Mouse (Mus musculus) liver, adult 2 months (tissue): ENCODE data around the gene Gm28308. TPM values are rescaled to one million over a fixed set of nuclear protein-coding genes. Genes with fewer than 3 reads are reported as not detected.

Source experiments
- DNase-seq: peaks from one replicate; pipeline ENCODE4 v3.0.0-alpha.2; 2011; ENCODE audit warnings: low read depth, low spot score; ENCODE audit errors: extremely low read depth
- H3K27ac ChIP-seq: fragments of 200-500 bp; replicated peaks from 2 replicates; pipeline ENCODE4 v1.5.1; 2012; ENCODE audit warnings: low read depth, mild to moderate bottlenecking, control low read depth, inconsistent platforms, low read length; ENCODE audit not compliant: insufficient read depth
- H3K27me3 ChIP-seq: fragments of 200-500 bp; 2 replicates; pipeline ENCODE4 v1.6.1; 2012; ENCODE audit warnings: mild to moderate bottlenecking, moderate library complexity, low read length, inconsistent platforms; ENCODE audit not compliant: control insufficient read depth, insufficient read depth
- H3K36me3 ChIP-seq: fragments of 200-500 bp; 2 replicates; pipeline ENCODE4 v1.6.1; 2012; ENCODE audit warnings: low read length, inconsistent platforms; ENCODE audit not compliant: control insufficient read depth, insufficient read depth
- H3K4me1 ChIP-seq: fragments of 200-500 bp; 2 replicates; pipeline ENCODE4 v1.6.1; 2011; ENCODE audit warnings: low read length; ENCODE audit not compliant: control insufficient read depth, insufficient read depth
- H3K4me3 ChIP-seq: fragments of 200-500 bp; 2 replicates; pipeline ENCODE4 v1.5.1; 2011; ENCODE audit warnings: low read depth, mild to moderate bottlenecking, control low read depth, low read length, moderate library complexity; ENCODE audit not compliant: insufficient read depth
- H3K79me2 ChIP-seq: fragments of 200-500 bp; 2 replicates; pipeline ENCODE4 v1.6.1; 2012; ENCODE audit warnings: inconsistent platforms, mild to moderate bottlenecking, low read length, moderate library complexity; ENCODE audit not compliant: control insufficient read depth, insufficient read depth
- H3K9ac ChIP-seq: fragments of 200-500 bp; 2 replicates; pipeline ENCODE4 v1.6.1; 2012; ENCODE audit warnings: low read depth, mild to moderate bottlenecking, control low read depth, inconsistent platforms, low read length
- CTCF ChIP-seq: fragments of 200-500 bp; IDR thresholded peaks from 2 replicates; pipeline ENCODE4 v1.5.1; 2011; ENCODE audit warnings: low read depth, low read length, control low read depth
- POLR2A ChIP-seq: fragments of 200-500 bp; IDR thresholded peaks from 2 replicates; pipeline ENCODE4 v1.6.1; 2011; ENCODE audit warnings: low read length, control low read depth; ENCODE audit not compliant: insufficient read depth; ENCODE audit errors: extremely low read depth
- WGBS: fragments of 180-500 bp; shearing (Covaris S2); methylation state at CpG from one replicate; pipeline ENCODE4 v1.1.7; 2018; 5-methylcytosine and 5-hydroxymethylcytosine counted together
- polyA plus RNA-seq: library from polyadenylated mRNA; depleted of rRNA; stranded (reverse); fragments of >200 nt; gene quantifications from 2 replicates; pipeline ENCODE4 v1.2.3, GENCODE M21; 2012
- total RNA-seq: library from RNA; depleted of rRNA; stranded (reverse); fragments of >200 nt; gene quantifications from 2 replicates; pipeline ENCODE4 v1.2.3, GENCODE M21; 2014

Gm28308 gene
- total and polyA plus RNA-seq, 2 experiments: not detected

- H3K79me2 ChIP-seq: no peaks in the 10 kb centered on the region
- no peak for TF ChIP-seq POLR2A
- TF ChIP-seq CTCF: no peak
- H3K27me3 ChIP-seq: peaks cover 41% of the 10 kb centered on the region
- H3K36me3 ChIP-seq: no peaks in the 10 kb centered on the region
- H3K4me1 ChIP-seq: peaks cover 3% of the 10 kb centered on the region; the same call in 1 of the 2 replicates
- DNase-seq: no peak
- no peak overlapping the region for H3K9ac ChIP-seq
- no peak overlapping the region for H3K27ac ChIP-seq
- WGBS: 8% methylated on average over 69 of the region's 69 CpGs
- H3K4me3 ChIP-seq: no peak overlapping the region
Measured at GRCm38 (mm10) chr6:52225612-52226568, 12.8 kb upstream of the Gm28308 start.

GRCm38 (mm10) chr6:52224895-52225611, 11.9 kb upstream of the Gm28308 start:
- Histone ChIP-seq H3K9ac (no peak overlapping the region), H3K4me1 (peaks cover 3% of the 10 kb centered on the region; the same call in 1 of the 2 replicates), H3K79me2 (no peaks in the 10 kb centered on the region), H3K27me3 (peaks cover 37% of the 10 kb centered on the region), H3K27ac (no peak overlapping the region), H3K4me3 (no peak overlapping the region), H3K36me3 (no peaks in the 10 kb centered on the region)
- no peak for DNase-seq
- no peak for TF ChIP-seq POLR2A
- no peak for TF ChIP-seq CTCF
- WGBS: 5% methylated on average over 36 of the region's 36 CpGs

GRCm38 (mm10) chr6:52223939-52224760, 11.0 kb upstream of the Gm28308 start:
- Histone ChIP-seq H3K27ac (no peak overlapping the region), H3K27me3 (peaks cover 32% of the 10 kb centered on the region), H3K79me2 (no peaks in the 10 kb centered on the region), H3K36me3 (no peaks in the 10 kb centered on the region), H3K4me1 (peaks cover 3% of the 10 kb centered on the region; the same call in 1 of the 2 replicates), H3K4me3 (no peak overlapping the region), H3K9ac (no peak overlapping the region)
- no peak for TF ChIP-seq POLR2A
- TF ChIP-seq CTCF: no peak
- no peak for DNase-seq
- 9% methylated on average over 24 of the region's 24 CpGs for WGBS

GRCm38 (mm10) chr6:52222729-52223128, 9.6 kb upstream of the Gm28308 start:
- Histone ChIP-seq H3K9ac (no peak overlapping the region), H3K4me1 (peaks cover 3% of the 10 kb centered on the region; the same call in 1 of the 2 replicates), H3K4me3 (no peak overlapping the region), H3K27me3 (peaks cover 34% of the 10 kb centered on the region), H3K27ac (no peak overlapping the region), H3K36me3 (no peaks in the 10 kb centered on the region), H3K79me2 (no peaks in the 10 kb centered on the region)
- no peak for DNase-seq
- WGBS: 34% methylated on average over 13 of the region's 13 CpGs
- no peak for TF ChIP-seq POLR2A
- TF ChIP-seq CTCF: no peak

- Histone ChIP-seq H3K27me3 (peaks cover 39% of the 10 kb centered on the region), H3K27ac (no peak overlapping the region), H3K9ac (no peak overlapping the region), H3K79me2 (no peaks in the 10 kb centered on the region), H3K36me3 (no peaks in the 10 kb centered on the region), H3K4me3 (no peak overlapping the region), H3K4me1 (peaks cover 3% of the 10 kb centered on the region; the same call in 1 of the 2 replicates)
- WGBS: 24% methylated on average over 21 of the region's 21 CpGs
- DNase-seq: no peak
- no peak for TF ChIP-seq CTCF
- TF ChIP-seq POLR2A: no peak
Measured at GRCm38 (mm10) chr6:52221993-52222685, 9.0 kb upstream of the Gm28308 start.
